Mouse (Mus musculus) liver, embryonic 14.5 days (tissue): Measurements from ENCODE around the gene Apoc1. TPM values are rescaled to one million over a fixed set of nuclear protein-coding genes. Genes with fewer than 3 reads are reported as not detected.

Experiments used
- ATAC-seq: fragments of 200-750 bp; cut with Nextera tagmentation; 2 replicates; pipeline ENCODE4 v1.8.0; 2017; ENCODE audit warnings: moderate number of reproducible peaks, mild to moderate bottlenecking, moderate library complexity; ENCODE audit not compliant: insufficient read depth
- DNase-seq, 3 experiments: peaks; one replicate each; pipeline ENCODE4 v3.0.0-alpha.2; 2012 to 2013; ENCODE audit warnings: low read depth in 3 of 3, low spot score in 3 of 3
- H3K27ac ChIP-seq: fragments of 300-500 bp; sonication (generic); 2 replicates; pipeline ENCODE4 v1.5.1; 2014; ENCODE audit warnings: moderate library complexity, mild to moderate bottlenecking, control low read depth, inconsistent platforms
- H3K27me3 ChIP-seq: fragments of 300-500 bp; sonication (generic); 2 replicates; pipeline ENCODE4 v1.6.1; 2014; ENCODE audit warnings: mild to moderate bottlenecking, low read length, moderate library complexity; ENCODE audit not compliant: control insufficient read depth, insufficient read depth
- H3K36me3 ChIP-seq: fragments of 300-500 bp; sonication (generic); replicated peaks from 2 replicates; pipeline ENCODE4 v1.6.1; 2014; ENCODE audit warnings: low read depth; ENCODE audit not compliant: control insufficient read depth, insufficient read depth
- H3K4me1 ChIP-seq, 2 experiments: fragments of 200-500 bp in 1 of 2; fragments of 300-500 bp in 1 of 2; sonication (generic) in 1 of 2; replicated peaks; 2 replicates each; pipeline ENCODE4 v1.6.1; 2012 to 2014; ENCODE audit warnings: antibody characterized with exemption in 1 of 2, inconsistent platforms in 1 of 2, low read length in 1 of 2; ENCODE audit not compliant: control insufficient read depth in 2 of 2, insufficient read depth in 2 of 2
- H3K4me2 ChIP-seq: fragments of 300-500 bp; sonication (generic); 2 replicates; pipeline ENCODE4 v1.6.1; 2014; ENCODE audit warnings: low read depth, mild to moderate bottlenecking, control low read depth, moderate library complexity
- H3K4me3 ChIP-seq, 2 experiments: fragments of 200-500 bp in 1 of 2; fragments of 300-500 bp in 1 of 2; sonication (generic) in 1 of 2; 2 replicates each; pipeline ENCODE4 v1.5.1; 2012 to 2014; ENCODE audit warnings: low read depth in 2 of 2, low read length in 2 of 2, mild to moderate bottlenecking in 2 of 2, control low read depth in 1 of 2, inconsistent platforms in 1 of 2, moderate library complexity in 1 of 2; ENCODE audit not compliant: insufficient read depth in 1 of 2
- H3K9ac ChIP-seq: fragments of 300-500 bp; sonication (generic); replicated peaks from 2 replicates; pipeline ENCODE4 v1.6.1; 2014; ENCODE audit warnings: mild to moderate bottlenecking, control low read depth, moderate library complexity
- H3K9me3 ChIP-seq: fragments of 300-500 bp; sonication (generic); 2 replicates; pipeline ENCODE4 v1.6.1; 2016; ENCODE audit warnings: low read length, mixed read lengths; ENCODE audit not compliant: control insufficient read depth
- CTCF ChIP-seq: IDR thresholded peaks from 2 replicates; pipeline ENCODE4 v1.5.1; 2016; ENCODE audit warnings: antibody characterized with exemption, low read depth, control low read depth
- EP300 ChIP-seq: IDR thresholded peaks from 2 replicates; pipeline ENCODE4 v1.6.1; 2016; ENCODE audit warnings: antibody characterized with exemption, low read depth
- WGBS: fragments of 180-500 bp; shearing (Covaris S2); extraction: QIAGEN DNeasy Blood & Tissue Kit; methylation state at CpG from one replicate; pipeline ENCODE4 v1.1.7; 2014; ENCODE audit not compliant: insufficient replicate concordance; 5-methylcytosine and 5-hydroxymethylcytosine counted together
- polyA plus RNA-seq, 2 experiments: library from polyadenylated mRNA; depleted of rRNA in 1 of 2; stranded (reverse) in 1 of 2; unstranded in 1 of 2; fragments of >200 nt; fragmentation: Nextera tagmentation in 1 of 2; extraction: Ambion mirVana in 1 of 2; gene quantifications; 2 replicates each; pipeline versions ENCODE4 v1.2.1 to v1.2.3; 2012 to 2014

The Apoc1 gene
- polyA plus RNA-seq, 2 experiments: 204 to 390 TPM

DNA sequence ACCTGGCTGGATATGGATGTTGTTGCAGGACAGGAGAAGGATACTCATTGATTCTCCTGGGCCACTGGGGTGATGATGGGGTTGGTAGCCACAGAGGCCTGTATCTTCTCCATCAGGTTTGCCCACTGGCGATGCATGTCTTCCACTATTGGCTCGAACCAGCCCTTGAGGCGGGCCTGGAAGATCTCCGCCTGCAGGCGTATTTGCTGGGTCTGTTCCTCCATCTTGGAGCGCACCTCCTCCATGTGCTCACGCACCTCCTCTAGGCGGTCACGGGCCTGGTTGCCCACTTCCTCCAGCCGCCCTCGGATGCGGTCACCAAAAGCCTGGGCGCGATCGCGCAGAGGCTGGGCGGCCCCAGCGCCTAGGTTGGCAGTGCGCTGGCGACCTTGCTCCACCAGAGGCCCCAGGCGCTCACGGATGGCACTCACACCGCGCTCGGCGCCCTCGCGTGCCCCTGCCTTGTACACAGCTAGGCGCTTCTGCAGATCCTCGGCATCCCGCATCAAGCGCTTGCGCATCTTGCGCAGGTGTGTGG lies 3.9 kb upstream of the Apoc1 start:
- Histone ChIP-seq H3K9ac (no peak overlapping the region), H3K27me3 (no peaks in the 10 kb centered on the region), H3K36me3 (peaks cover 4% of the 10 kb centered on the region), H3K27ac (no peak overlapping the region), H3K4me1 (peaks cover 20 to 62% of the 10 kb centered on the region in 2 experiments), H3K4me3 (peak overlapping the region in 1 of 2 experiments; percentile 54; a peak in 1 of 4 replicates), H3K9me3 (no peaks in the 10 kb centered on the region), H3K4me2 (peak overlapping the region; percentile 52)
- ATAC-seq (no peak), DNase-seq (no peak)
- WGBS: 85% methylated on average over 34 of the region's 34 CpGs
- TF ChIP-seq EP300 (no peak), CTCF (0 out of 2 replicates have a peak, but pooled peaks have one; percentile 5)

DNA sequence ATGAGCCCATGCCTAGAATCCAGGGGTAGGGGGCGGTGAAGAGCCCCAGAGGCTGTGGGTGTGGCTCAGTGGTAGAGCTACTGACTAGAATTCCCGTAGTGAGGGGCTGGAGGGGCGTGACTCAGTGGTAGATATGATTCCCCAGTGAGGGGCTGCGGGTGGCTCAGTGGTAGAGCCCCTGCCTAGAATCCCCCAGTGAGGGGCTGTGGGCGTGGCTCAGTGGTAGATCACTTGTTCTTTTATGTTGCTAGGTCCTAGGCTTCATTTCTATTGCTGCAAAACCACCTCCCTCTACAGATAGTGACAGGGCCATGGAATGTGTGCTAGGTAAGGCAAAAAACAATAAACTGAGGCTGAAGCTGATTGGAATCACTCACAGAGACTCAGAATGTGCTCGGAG lies 3.4 kb upstream of the Apoc1 start:
- H3K36me3 ChIP-seq: peaks cover 4% of the 10 kb centered on the region
- H3K9me3 ChIP-seq: no peaks in the 10 kb centered on the region
- DNase-seq (no peak), ATAC-seq (no peak)
- no peak for TF ChIP-seq EP300
- no peak for TF ChIP-seq CTCF
- 31% methylated on average over 6 of the region's 6 CpGs for WGBS
- H3K4me2 ChIP-seq: peak overlapping the region; percentile 52
- no peaks in the 10 kb centered on the region for H3K27me3 ChIP-seq
- H3K9ac ChIP-seq: no peak overlapping the region
- peaks cover 20 to 62% of the 10 kb centered on the region in 2 experiments for H3K4me1 ChIP-seq
- no peak overlapping the region for H3K4me3 ChIP-seq
- no peak overlapping the region for H3K27ac ChIP-seq

DNA sequence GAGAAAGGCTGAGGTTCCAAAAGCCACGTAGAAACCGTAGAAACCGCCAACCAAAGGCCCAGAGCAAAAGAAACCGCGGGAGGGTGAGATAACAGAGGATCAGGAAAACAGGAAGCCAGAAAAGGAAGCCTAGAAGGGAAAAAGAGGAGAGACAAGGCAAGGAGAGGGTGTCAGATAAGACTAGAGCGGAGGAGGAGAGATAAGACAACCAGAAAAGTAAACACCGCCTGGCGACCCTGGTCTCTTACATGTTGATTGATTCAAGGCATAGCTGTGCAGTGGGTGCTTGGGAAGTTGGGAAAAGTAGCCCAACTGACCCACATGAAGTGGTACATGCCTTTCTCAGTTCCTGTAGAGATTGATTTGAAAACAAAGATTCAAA lies 2.7 kb upstream of the Apoc1 start:
- Histone ChIP-seq H3K4me3 (no peak overlapping the region), H3K9ac (no peak overlapping the region; the same call in 1 of the 2 replicates), H3K27me3 (no peaks in the 10 kb centered on the region), H3K4me1 (peaks cover 16 to 55% of the 10 kb centered on the region in 2 experiments), H3K9me3 (no peaks in the 10 kb centered on the region), H3K27ac (peak overlapping the region; percentile 61), H3K36me3 (peaks cover 4% of the 10 kb centered on the region), H3K4me2 (peak overlapping the region; percentile 38)
- ATAC-seq (no peak), DNase-seq (no peak)
- peak; percentile 35 for TF ChIP-seq EP300
- TF ChIP-seq CTCF: no peak
- WGBS: under 1% methylated on average over 8 of the region's 8 CpGs

DNA sequence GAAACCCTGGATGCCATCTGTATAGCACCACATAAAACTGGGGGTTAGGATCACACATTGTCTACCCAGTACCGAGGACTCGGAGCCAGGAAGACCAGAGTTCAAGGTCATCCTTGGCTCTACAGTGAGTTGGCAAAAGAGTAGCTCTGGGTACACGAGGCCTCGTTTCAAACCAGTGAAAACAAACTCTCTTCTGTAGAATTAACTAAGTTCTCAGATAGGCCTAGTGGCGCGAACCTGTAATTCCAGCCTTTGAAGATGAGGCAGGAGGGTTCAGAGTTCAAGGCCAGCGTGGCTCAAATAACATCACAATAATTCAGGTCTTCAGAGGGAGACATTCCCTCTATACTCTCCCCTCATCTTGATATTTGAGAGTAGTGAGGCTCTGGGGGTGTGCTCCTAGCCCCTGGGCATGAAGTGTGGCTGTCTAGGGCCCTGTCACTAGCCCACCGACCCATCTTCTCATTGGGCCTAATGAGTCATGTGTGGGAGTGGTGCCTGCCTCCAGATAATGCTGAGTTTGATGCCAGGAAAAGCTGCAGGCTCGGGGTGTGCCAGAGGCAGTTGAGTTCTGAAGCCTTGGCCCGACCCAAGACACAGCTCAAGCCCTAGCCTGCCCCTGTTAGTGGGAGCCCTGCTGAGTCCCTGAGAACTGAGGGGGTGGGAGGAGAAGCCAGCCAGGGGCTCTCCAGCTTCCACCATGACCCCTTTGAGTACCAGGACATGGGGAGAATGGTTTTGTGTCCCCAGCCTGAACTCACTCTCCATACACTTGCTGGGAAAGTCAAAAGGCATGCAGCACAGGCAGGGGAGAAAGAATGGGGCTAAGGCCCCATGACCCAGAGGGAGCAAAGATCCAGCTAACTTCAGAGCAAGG lies 2.1 kb upstream of the Apoc1 start:
- 48% methylated on average over 10 of the region's 10 CpGs for WGBS
- no peak for DNase-seq
- H3K27me3 ChIP-seq: no peaks in the 10 kb centered on the region
- H3K9me3 ChIP-seq: no peaks in the 10 kb centered on the region
- peaks cover 4% of the 10 kb centered on the region for H3K36me3 ChIP-seq
- TF ChIP-seq EP300 (no peak), CTCF (no peak)
- ATAC-seq: no peak
- H3K9ac ChIP-seq: no peak overlapping the region; the same call in 1 of the 2 replicates
- H3K4me1 ChIP-seq: peaks cover 15 to 50% of the 10 kb centered on the region in 2 experiments
- H3K4me3 ChIP-seq: no peak overlapping the region
- H3K27ac ChIP-seq: peak overlapping the region; percentile 61
- peak overlapping the region; percentile 38 for H3K4me2 ChIP-seq

DNA sequence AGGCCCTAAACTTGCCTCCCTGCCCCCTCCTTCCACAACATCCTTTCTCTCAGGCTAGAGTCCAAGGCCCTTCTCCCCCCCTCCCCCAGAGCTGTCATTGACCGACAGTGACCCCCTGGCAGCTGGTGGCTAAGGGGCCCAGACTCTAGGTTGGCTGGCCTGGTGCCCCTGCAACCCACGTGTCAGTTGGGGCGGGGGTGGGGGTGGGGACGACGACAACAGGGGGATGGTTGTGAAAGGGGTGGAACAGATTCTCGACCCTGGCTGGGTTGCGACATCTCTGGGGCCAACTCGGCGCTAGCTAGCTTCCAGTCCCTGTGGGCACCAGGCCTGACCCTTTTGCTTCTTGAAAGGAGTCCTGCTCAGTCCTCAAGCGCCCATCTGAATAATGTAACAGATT lies 961 bp upstream of the Apoc1 start:
- TF ChIP-seq CTCF (no peak), EP300 (no peak)
- no peak overlapping the region for H3K4me3 ChIP-seq
- H3K36me3 ChIP-seq: peaks cover 4% of the 10 kb centered on the region
- no peaks in the 10 kb centered on the region for H3K9me3 ChIP-seq
- peak overlapping the region; percentile 60 for H3K27ac ChIP-seq
- H3K27me3 ChIP-seq: no peaks in the 10 kb centered on the region
- H3K4me2 ChIP-seq: no peak overlapping the region; the same call in 1 of the 2 replicates
- peak; percentile 53 for ATAC-seq
- no peak overlapping the region for H3K9ac ChIP-seq
- no peak for DNase-seq
- 17% methylated on average over 10 of the region's 10 CpGs for WGBS
- H3K4me1 ChIP-seq: peaks cover 12 to 39% of the 10 kb centered on the region in 2 experiments
